Mouse (Mus musculus): ENCODE measurements around the gene Apol9a. TPM values are rescaled to one million over a fixed set of nuclear protein-coding genes. Genes with fewer than 3 reads are reported as not detected.
"Not testable (repeated sequence)": the region's sequence is repeated elsewhere in the genome, so short reads cannot be mapped to it uniquely, and the experiment has no call there.

The Apol9a gene
- total RNA-seq (2022) = under 1 TPM in 1 of 4 experiments, not detected in 3; 0.19 TPM

GRCm38 (mm10) chr15:77411035-77411434, at the start of gene Apol9a:
Gene Apol9a (minus strand): TSS chr15:77411135.
- DNase-seq (ENCODE audit: low spot score) = not testable (repeated sequence)

DNA sequence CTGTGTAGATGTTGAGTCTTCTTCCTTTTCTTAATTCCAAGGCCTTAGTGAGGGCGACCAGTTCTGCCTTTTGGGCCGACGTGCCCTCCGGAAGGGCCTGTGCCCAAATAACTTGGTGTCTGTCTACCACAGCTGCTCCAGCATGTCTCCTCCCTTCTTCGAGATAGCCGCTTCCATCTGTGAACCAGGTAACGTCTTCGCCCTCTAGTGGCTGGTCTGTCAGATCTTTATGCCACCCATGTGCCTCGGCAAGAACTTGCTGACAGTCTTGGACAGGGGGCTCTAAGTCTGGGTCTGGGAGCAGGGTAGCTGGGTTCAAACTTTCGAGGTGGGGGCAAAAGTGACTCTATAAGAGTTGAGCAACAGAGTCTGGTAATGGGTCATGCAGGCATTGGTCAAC, 39.0 kb upstream of the Apol9a start:
- not testable (repeated sequence) for DNase-seq (ENCODE audit: low spot score)

DNA sequence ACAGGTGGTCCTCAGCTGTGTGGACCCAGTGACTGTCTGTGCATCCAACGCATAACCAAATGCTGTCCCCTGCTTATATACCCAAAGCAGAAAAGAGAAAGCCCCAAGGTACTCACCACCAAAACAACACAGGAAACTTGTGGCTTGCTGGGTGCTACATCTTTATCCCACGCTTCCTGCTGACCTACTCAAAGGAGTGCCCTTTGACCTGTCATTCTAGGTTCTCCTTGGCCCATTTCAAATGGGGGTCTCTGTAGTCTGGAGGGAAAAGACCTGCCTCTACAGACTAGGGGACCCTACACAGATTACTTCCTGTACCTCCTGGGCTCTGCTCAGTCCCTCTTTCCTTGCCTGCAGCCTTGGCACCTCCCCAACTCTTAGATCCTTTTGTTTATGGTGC, 36.5 kb upstream of the Apol9a start, which contains the start of gene Apol7b:
Apol7b (minus strand) TSS at position 101 of the 400 bp plus-strand sequence.
- not testable (repeated sequence) for DNase-seq (ENCODE audit: low spot score)

DNA sequence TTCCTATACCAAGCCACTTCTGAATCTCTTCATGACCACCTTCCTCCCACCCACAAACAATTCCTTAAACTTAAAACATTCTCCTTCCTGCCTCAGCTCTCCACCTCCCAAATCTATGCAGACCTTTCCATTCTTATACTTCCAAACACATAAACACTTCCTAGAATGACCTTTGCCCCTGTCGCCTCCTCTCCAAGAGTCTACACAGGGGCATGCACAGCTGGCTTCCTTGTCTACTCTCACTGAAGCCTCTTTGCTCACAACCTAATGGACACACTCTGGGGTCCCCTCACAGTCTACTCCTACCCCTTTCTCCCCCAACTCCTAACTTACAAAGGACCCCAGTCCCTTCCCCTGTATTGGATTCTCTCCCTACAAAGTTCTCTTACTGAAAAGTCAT, 34.7 kb upstream of the Apol9a start:
- not testable (repeated sequence) for DNase-seq (ENCODE audit: low spot score)

DNA sequence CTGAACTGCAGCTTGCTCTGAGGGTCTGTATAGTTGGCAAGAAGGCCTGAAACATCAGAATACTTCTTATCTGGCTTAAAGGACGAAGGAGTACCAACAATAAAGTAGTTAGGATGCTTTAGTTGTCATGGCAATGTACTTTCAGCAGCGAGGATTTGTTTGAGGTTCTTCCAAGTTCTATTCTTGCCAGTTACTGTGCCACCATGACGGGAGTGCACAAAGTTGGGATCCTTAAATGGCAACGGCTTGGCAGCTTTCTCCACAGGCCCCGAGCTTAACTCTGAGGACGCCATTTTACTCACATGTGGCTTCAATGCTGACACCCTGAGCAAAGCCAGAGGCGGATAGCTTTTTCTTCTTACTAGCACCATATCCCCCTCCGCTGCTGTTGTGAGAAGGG, 33.8 kb upstream of the Apol9a start:
- not testable (repeated sequence) for DNase-seq (ENCODE audit: low spot score)

- DNase-seq (ENCODE audit: low spot score) = not testable (repeated sequence)
Observed at GRCm38 (mm10) chr15:77428690-77429448, 17.9 kb upstream of the Apol9a start.

- DNase-seq (ENCODE audit: low spot score) = not testable (repeated sequence)
Observed at GRCm38 (mm10) chr15:77422925-77423324, 12.0 kb upstream of the Apol9a start.

GRCm38 (mm10) chr15:77419657-77420056, 8.7 kb upstream of the Apol9a start:
- not testable (repeated sequence) for DNase-seq (ENCODE audit: low spot score)

DNA sequence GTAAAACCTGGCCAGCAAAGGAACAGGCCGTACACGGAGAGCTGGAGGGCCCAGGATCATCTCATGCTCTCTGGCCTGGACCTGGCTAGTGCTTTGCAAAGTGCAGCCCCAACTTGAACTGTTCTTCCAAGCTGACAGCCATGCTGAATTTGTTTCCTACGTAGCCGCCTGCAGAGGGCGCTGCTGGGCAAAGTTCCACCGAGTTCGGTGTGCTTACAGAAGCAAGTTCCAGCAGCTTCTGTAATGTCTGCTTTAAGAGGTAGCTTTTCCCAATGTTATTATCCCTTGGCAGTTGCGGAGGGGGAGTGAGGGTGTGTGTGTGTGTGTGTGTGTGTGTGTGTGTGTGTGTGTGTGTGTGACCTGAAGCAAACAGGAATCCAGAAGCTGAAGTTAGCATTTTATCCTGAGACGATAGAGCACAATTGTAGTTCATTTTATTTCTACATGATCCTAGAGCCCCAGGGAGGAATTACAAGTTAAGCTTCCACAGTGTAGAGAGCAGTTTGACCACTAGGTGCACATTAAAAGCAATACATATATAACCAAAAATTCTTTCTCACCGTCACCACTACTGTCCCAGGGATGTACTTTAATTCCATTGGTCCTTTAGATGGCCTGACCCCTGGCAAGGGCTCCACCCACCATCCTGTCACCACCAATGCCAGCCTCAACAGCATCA, 5.9 kb upstream of the Apol9a start:
- not testable (repeated sequence) for DNase-seq (ENCODE audit: low spot score)

GRCm38 (mm10) chr15:77415653-77416052, 4.7 kb upstream of the Apol9a start:
- DNase-seq (ENCODE audit: low spot score) = not testable (repeated sequence)

- DNase-seq (ENCODE audit: low spot score) = not testable (repeated sequence)
Observed at GRCm38 (mm10) chr15:77412695-77413094, 1.8 kb upstream of the Apol9a start.

- DNase-seq (ENCODE audit: low spot score) = not testable (repeated sequence)
Observed at GRCm38 (mm10) chr15:77406370-77406769, 4.6 kb downstream of the Apol9a start.

DNA sequence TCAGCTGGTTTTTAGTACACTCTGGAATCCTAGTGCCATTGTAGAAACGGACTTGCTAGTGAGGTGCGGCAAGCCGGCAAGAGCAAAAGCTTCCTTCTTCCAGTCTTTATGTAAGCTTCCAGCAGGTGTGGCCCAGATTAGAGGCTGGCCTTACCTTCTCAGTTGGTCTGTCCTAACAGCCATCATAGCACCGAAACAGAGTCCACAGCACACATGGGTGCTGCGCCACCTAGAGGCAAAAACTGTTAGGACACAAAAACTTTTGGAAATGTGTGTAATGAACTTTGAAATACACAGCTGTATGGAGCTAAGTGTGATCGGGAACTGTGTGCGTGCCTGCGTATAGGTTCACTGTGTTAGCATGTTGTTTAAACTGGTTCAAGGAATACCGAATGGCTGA, 11.9 kb downstream of the Apol9a start, which contains the start of gene Apol7a:
Apol7a (minus strand) TSS at position 84 of the 400 bp plus-strand sequence.
- DNase-seq (ENCODE audit: low spot score) = not testable (repeated sequence)

- peak; percentile 20 for DNase-seq (ENCODE audit: low spot score)
Observed at GRCm38 (mm10) chr15:77397450-77398132, 13.3 kb downstream of the Apol9a start.

DNA sequence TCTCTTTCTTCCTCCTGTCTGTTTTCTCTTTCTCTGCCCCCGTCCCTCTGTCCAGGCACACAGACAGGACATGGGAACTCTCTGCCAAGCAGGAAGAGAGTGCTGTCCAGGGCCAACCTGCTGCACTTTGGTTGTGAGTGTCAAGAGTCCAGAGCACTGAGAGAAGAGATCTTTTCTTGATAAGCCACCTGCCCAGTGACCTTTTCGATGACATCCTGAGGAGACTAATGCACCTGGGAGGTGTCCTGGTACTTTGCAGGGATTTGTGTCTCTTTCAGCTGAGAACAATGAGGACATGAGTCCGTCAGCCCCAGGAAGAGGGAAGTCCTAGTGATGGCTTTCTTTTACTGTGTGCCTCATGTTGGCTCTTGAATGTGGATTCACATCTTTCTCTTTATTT, 17.1 kb downstream of the Apol9a start:
- not testable (repeated sequence) for DNase-seq (ENCODE audit: low spot score)

- no peak for DNase-seq (ENCODE audit: low spot score)
Observed at GRCm38 (mm10) chr15:77387462-77387861, 23.5 kb downstream of the Apol9a start.

GRCm38 (mm10) chr15:77384340-77385030, 26.4 kb downstream of the Apol9a start:
- DNase-seq (ENCODE audit: low spot score) = no peak

GRCm38 (mm10) chr15:77382880-77383279, 28.1 kb downstream of the Apol9a start:
- no peak for DNase-seq (ENCODE audit: low spot score)

- DNase-seq (ENCODE audit: low spot score) = no peak
Observed at GRCm38 (mm10) chr15:77382271-77382850, 28.6 kb downstream of the Apol9a start.

GRCm38 (mm10) chr15:77381481-77381880, 29.5 kb downstream of the Apol9a start:
- DNase-seq (ENCODE audit: low spot score) = no peak

DNA sequence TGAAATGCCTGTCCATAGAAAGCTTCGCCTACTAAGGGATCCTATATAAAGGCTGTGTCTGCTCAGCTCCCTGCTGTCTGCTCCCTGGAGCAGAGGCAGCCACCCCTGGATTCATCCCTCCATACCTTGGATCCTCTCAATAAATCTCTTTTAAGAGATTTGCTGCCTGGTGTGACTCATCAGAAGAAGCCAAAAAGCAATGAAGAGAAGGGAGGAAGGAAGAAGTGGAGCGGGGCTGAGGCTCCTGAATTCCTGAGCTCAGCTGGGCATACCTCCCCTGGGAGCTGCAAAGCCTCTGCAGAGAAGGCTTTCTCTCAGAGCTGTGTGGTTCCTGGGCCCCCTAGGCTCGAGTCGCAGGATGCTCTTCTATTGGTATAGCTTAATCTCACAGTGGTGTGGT, 31.0 kb downstream of the Apol9a start:
- no peak for DNase-seq (ENCODE audit: low spot score)
